Mouse (Mus musculus): ENCODE data around the gene Jam3. TPM values are rescaled to one million over a fixed set of nuclear protein-coding genes. Genes with fewer than 3 reads are reported as not detected.

Gene Jam3
- polyA plus RNA-seq, 1 experiment from 2014 or later, result 82.3 TPM

DNA sequence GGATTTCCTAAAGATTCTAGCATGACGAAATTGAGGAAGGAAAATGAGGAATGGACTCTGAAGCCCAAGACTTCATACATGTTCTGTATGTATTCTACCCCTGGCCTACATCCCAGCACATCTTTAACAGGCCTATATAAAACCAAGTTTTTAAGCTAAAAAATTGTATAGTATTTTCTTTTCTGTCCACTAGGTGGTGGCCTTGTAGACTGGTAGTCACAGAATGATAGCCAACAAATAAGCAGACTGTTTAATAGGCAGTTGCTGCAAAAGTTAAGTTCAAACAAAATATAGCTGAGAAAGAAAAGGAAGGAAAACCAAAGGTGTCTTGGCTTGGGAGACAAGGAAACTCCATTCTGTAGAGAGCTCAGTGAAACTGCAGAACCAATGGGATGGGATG is 80.5 kb downstream of the Jam3 start:
- Histone ChIP-seq H3K9me3 (replicated peaks) (no peaks in the 10 kb centered on the region), H3K9ac (no peak overlapping the region), H3K27ac (no peak overlapping the region), H3K4me3 (replicated peaks) (no peak overlapping the region), H3K36me3 (peaks cover 86% of the 10 kb centered on the region), H3K27me3 (no peaks in the 10 kb centered on the region), H3K4me1 (no peaks in the 10 kb centered on the region), H3K4me2 (no peak overlapping the region)
- no peak for ATAC-seq (replicated peaks; ENCODE audit: low FRiP score)
- WGBS, result 79% methylated on average over 1 of the region's 1 CpGs

DNA sequence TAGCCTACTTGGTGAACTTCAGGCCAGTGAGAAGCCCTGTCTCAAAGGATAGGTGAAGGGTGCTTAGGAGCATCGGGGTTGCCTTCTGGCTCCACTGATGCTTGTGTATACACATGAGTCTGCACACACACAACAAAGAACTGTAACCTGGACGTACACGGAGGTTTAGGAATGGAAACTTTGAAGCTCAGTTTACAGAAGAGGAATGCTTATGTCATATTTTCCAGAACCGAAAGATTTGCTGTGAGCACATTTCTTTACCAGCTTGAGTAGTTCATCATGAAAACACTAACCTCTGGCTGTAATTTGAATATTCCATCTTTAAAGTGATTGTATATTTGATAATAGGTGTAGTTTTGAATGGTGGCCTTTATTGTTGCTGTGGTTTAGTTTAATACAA is 84.3 kb downstream of the Jam3 start:
- no peaks in the 10 kb centered on the region for H3K27me3 ChIP-seq
- no peaks in the 10 kb centered on the region for H3K9me3 ChIP-seq (replicated peaks)
- no peak overlapping the region for H3K4me2 ChIP-seq
- no peak for ATAC-seq (replicated peaks; ENCODE audit: low FRiP score)
- no peak overlapping the region for H3K27ac ChIP-seq
- WGBS, result 89% methylated on average over 4 of the region's 4 CpGs
- peaks cover 92% of the 10 kb centered on the region for H3K36me3 ChIP-seq
- no peaks in the 10 kb centered on the region for H3K4me1 ChIP-seq
- no peak overlapping the region for H3K4me3 ChIP-seq (replicated peaks)
- H3K9ac ChIP-seq, result no peak overlapping the region

DNA sequence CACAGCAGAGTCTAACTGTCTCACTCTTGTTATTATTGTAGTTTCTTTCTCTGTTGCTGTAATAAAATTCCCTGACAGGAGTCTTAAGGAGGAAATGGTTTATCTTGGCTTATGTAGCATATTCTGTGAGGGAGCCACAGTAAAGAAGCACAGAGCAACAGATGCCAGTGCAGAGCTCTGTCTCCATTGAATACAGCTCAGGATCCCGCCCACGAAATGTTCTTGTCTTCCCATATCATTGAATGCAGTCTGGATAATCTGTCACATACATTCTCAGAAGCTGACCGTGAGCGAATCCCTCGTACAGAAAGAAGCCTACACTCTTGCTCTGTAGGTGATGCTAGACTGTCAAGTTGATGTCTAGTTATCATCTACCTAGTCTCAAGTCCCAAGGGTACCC is 96.9 kb downstream of the Jam3 start:
- WGBS, result 87% methylated on average over 5 of the region's 5 CpGs
- Histone ChIP-seq H3K4me2 (no peak overlapping the region), H3K36me3 (peaks cover 90% of the 10 kb centered on the region), H3K9me3 (replicated peaks) (no peaks in the 10 kb centered on the region), H3K4me1 (no peaks in the 10 kb centered on the region), H3K4me3 (replicated peaks) (no peak overlapping the region), H3K27me3 (no peaks in the 10 kb centered on the region), H3K27ac (no peak overlapping the region), H3K9ac (no peak overlapping the region)
- no peak for ATAC-seq (replicated peaks; ENCODE audit: low FRiP score)

DNA sequence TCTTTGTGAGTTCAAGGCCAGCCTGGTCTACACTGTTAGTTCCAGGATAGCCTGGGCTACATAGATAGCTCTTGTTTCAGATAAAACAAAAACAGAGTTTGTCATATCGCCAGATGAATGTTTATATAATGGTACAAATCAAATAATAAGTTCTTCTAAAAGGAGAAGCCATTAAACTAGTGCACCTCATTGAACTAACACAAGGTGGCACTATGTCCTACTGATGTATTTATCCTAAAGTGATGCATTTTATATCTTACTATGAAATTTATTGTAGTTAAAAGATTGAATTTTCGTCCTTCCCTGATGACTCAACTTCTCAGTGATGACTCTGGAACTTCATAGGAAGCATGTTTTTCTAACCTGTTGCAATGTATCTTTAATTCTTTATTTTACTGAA is 105.7 kb downstream of the Jam3 start:
- WGBS, result 87% methylated on average over 2 of the region's 2 CpGs
- H3K4me3 ChIP-seq (replicated peaks), result no peak overlapping the region
- H3K9me3 ChIP-seq (replicated peaks), result no peaks in the 10 kb centered on the region
- H3K9ac ChIP-seq, result no peak overlapping the region
- no peak overlapping the region for H3K4me2 ChIP-seq
- H3K27ac ChIP-seq, result no peak overlapping the region
- peaks cover 90% of the 10 kb centered on the region for H3K36me3 ChIP-seq
- ATAC-seq (replicated peaks; ENCODE audit: low FRiP score), result no peak
- H3K4me1 ChIP-seq, result no peaks in the 10 kb centered on the region
- H3K27me3 ChIP-seq, result no peaks in the 10 kb centered on the region

Other genes with a start within 250 kb of the Jam3 start
- gene Gm1110, start 232.3 kb downstream of the Jam3 start, polyA plus RNA-seq (2015; fragmentation: Nextera tagmentation; extraction: Ambion mirVana), result not detected in 2 replicates
- gene Acad8, start 155.9 kb downstream of the Jam3 start, polyA plus RNA-seq (2015; fragmentation: Nextera tagmentation; extraction: Ambion mirVana), result 49.6 and 53.7 TPM in 2 replicates
- gene Thyn1, start 155.7 kb downstream of the Jam3 start, polyA plus RNA-seq (2015; fragmentation: Nextera tagmentation; extraction: Ambion mirVana), result 156 and 162 TPM in 2 replicates
- 34.0 and 34.1 TPM in 2 replicates for gene Vps26b, start 125.4 kb downstream of the Jam3 start, polyA plus RNA-seq (2015; fragmentation: Nextera tagmentation; extraction: Ambion mirVana)
- gene Ncapd3, start 125.2 kb downstream of the Jam3 start, polyA plus RNA-seq (2015; fragmentation: Nextera tagmentation; extraction: Ambion mirVana), result 31.0 and 31.5 TPM in 2 replicates
- 2.5 and 2.7 TPM in 2 replicates for gene Igsf9b, start 143.8 kb upstream of the Jam3 start, polyA plus RNA-seq (2015; fragmentation: Nextera tagmentation; extraction: Ambion mirVana)
- not detected in 2 replicates for gene Spata19, start 241.4 kb upstream of the Jam3 start, polyA plus RNA-seq (2015; fragmentation: Nextera tagmentation; extraction: Ambion mirVana)